Mouse (Mus musculus): ENCODE data around the gene Gm14444.
"Not testable (repeated sequence)": the region's sequence is repeated elsewhere in the genome, so short reads cannot be mapped to it uniquely, and the experiment has no call there.

Gm14444 gene

DNA sequence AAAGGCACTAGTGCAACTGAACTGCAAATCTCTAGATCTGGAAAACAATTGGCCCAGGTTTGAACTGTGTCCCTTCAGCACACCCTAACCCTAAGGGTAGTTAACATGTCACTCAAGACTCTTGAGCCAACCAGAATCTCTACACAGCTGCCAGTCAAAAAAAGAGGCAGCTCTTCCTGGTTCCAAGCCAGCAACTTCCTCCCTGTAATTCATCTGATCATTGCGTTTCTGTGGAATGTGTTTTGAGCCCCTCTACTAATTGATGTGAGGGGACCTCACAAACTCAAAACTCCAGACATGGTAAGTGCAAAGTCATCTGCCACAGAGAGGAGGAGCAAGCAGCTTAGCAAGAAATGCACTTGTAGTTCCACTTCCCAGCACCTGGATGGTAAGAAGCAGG is at the start of gene Gm14444:
TSS of gene Gm14444 (plus strand) at position 220 of the 400 bp plus-strand sequence.
- not testable (repeated sequence) for DNase-seq

DNA sequence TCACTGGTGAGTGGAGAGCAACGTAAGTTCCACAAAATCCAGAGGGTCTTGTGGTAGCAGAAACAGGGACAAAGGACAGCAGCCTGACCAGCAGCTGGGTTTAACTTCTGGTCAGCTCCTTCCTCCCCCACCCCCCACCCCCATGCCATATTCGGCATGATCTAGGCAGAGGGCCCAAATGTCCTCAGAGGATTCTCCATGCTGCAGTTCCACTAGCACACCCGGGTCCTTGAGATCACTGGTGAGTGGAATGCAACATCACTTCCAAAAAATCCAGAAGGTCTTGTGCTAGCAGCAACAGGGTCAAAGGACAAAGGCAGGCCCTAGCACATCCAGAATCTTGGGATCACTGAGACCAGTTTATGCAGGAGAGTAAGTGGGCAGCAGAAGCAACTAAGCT is 44.6 kb upstream of the Gm14444 start:
- not testable (repeated sequence) for DNase-seq

DNA sequence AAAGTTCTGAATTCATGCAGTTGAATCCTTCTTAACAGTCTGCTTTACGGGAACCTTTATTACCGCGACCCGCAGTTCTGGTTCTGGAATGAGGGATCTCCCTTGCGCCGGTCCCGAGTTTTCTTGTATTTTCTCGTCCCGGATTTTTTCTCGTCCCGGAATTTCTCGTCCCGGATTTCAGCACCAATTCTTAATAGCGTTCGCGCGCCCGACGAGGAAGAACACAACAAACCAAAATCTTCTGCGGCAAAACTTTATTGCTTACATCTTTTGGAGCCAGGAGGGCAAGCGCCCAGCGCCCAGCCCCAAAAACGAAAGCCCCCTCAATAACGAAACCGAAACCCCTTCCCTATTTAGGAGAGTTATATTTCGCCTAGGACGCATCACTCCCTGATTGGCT is 34.2 kb downstream of the Gm14444 start:
- DNase-seq, result not testable (repeated sequence)

DNA sequence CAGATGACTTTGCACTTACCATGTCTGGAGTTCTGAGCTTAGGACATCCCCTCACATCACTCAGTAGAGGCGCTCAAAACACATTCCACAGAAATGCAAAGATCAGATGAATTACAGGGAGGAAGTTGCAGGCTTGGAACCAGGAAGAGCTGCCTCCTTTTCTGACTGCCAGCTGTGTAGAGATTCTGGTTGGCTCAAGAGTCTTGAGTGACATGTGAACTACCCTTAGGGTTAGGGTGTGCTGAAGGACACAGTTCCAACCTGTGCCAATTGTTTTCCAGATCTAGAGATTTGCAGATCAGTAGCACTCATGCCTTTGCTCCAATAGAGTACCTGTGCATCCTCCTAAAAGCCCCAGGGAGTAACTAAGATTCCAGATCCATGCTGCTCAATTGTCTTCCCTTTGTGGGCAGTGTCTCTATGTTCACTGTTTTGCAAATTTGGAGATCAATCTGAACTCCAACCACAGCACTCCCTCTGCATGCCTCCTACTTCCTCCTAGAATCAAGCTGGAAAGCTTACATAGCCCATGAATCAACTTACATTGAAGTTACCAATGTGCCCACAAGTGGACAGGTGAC is 57.7 kb downstream of the Gm14444 start, which contains the start of gene Gm14393:
TSS of gene Gm14393 (minus strand) at position 101 of the 581 bp plus-strand sequence.
- DNase-seq, result not testable (repeated sequence)
